Mouse (Mus musculus): ENCODE data around the gene Trak1.

- TF ChIP-seq GATA1 (IDR thresholded peaks at IDR 0.05; ENCODE audit: borderline replicate concordance, low read length): no peak
- TF ChIP-seq FLI1 (IDR thresholded peaks at IDR 0.05; ENCODE audit: low read length): no peak
These were observed 34.8 kb downstream of the Trak1 start for GRCm38 (mm10) chr9:121331878-121332630.

Measured in megakaryocyte, embryonic 14.5 days (primary cell).